Mouse (Mus musculus) megakaryocyte-erythroid progenitor cell, adult 5-6 weeks (primary cell): Measurements from ENCODE around the gene Cmpk1. TPM values are rescaled to one million over a fixed set of nuclear protein-coding genes. Genes with fewer than 3 reads are reported as not detected.
"Not testable (repeated sequence)": the region's sequence is repeated elsewhere in the genome, so short reads cannot be mapped to it uniquely, and the experiment has no call there.

Experiments used
- ATAC-seq: replicated peaks from 2 replicates; pipeline ENCODE4 v1.8.0; 2016; ENCODE audit warnings: mild to moderate bottlenecking, inconsistent platforms; ENCODE audit not compliant: severe bottlenecking, poor library complexity, low FRiP score, low TSS enrichment
- total RNA-seq, 2 experiments: library from RNA; stranded (forward) in 1 of 2; stranded (reverse) in 1 of 2; fragments of 200-1000, 215-1000 nt in 1 of 2; fragments of >200 nt in 1 of 2; fragmentation: Nextera tagmentation in 1 of 2; gene quantifications; 2 replicates each; pipeline ENCODE4 v1.2.3; 2014 to 2017

Gene Cmpk1
- total RNA-seq (2014; fragmentation: Nextera tagmentation) (48.4 and 50.3 TPM in 2 replicates), total RNA-seq (2017) (136 and 147 TPM in 2 replicates)

- peak; percentile 87 for ATAC-seq
Measured at GRCm38 (mm10) chr4:114986591-114987432, at the start of gene Cmpk1. Cmpk1 (minus strand) TSS chr4:114987241.

- ATAC-seq = no peak
Measured at GRCm38 (mm10) chr4:115035043-115035442, 48.0 kb upstream of the Cmpk1 start.

- ATAC-seq = no peak
Measured at GRCm38 (mm10) chr4:115019997-115020396, 33.0 kb upstream of the Cmpk1 start.

- ATAC-seq = no peak
Measured at GRCm38 (mm10) chr4:115014276-115014675, 27.2 kb upstream of the Cmpk1 start.

GRCm38 (mm10) chr4:115000429-115000795, 13.4 kb upstream of the Cmpk1 start:
- ATAC-seq = peak; percentile 43

- peak; percentile 98 for ATAC-seq
Measured at GRCm38 (mm10) chr4:114999773-115000428, 12.9 kb upstream of the Cmpk1 start, which contains the start of gene Stil. Stil (plus strand) TSS chr4:115000159.

GRCm38 (mm10) chr4:114999445-114999772, 12.4 kb upstream of the Cmpk1 start:
- no peak for ATAC-seq

- 0 out of 2 replicates have a peak, but pooled peaks have one; percentile 14 for ATAC-seq
Measured at GRCm38 (mm10) chr4:114997051-114997450, 10.0 kb upstream of the Cmpk1 start.

GRCm38 (mm10) chr4:114994218-114994617, 7.2 kb upstream of the Cmpk1 start:
- ATAC-seq = no peak

GRCm38 (mm10) chr4:114986211-114986590, 840 bp downstream of the Cmpk1 start:
- peak; percentile 29 for ATAC-seq

- ATAC-seq = no peak
Measured at GRCm38 (mm10) chr4:114983020-114983419, 4.0 kb downstream of the Cmpk1 start.

GRCm38 (mm10) chr4:114982619-114983018, 4.4 kb downstream of the Cmpk1 start:
- no peak for ATAC-seq

GRCm38 (mm10) chr4:114973229-114973740, 13.8 kb downstream of the Cmpk1 start:
- no peak for ATAC-seq

GRCm38 (mm10) chr4:114970736-114971135, 16.3 kb downstream of the Cmpk1 start:
- no peak for ATAC-seq

GRCm38 (mm10) chr4:114960881-114961280, 26.2 kb downstream of the Cmpk1 start:
- not testable (repeated sequence) for ATAC-seq

GRCm38 (mm10) chr4:114959533-114959932, 27.5 kb downstream of the Cmpk1 start:
- ATAC-seq = no peak

- no peak for ATAC-seq
Measured at GRCm38 (mm10) chr4:114958786-114959185, 28.3 kb downstream of the Cmpk1 start.

GRCm38 (mm10) chr4:114958231-114958630, 28.8 kb downstream of the Cmpk1 start:
- no peak for ATAC-seq

GRCm38 (mm10) chr4:114957403-114957802, 29.6 kb downstream of the Cmpk1 start:
- ATAC-seq = no peak

GRCm38 (mm10) chr4:114953172-114953571, 33.9 kb downstream of the Cmpk1 start:
- peak; percentile 28; the same call in 1 of the 2 replicates for ATAC-seq
